Mouse (Mus musculus) heart, postnatal 0 days (tissue): ENCODE results near the gene 4931429L15Rik. TPM values are rescaled to one million over a fixed set of nuclear protein-coding genes. Genes with fewer than 3 reads are reported as not detected.

Experiments used
- ATAC-seq: fragments of 200-750 bp; cut with Nextera tagmentation; 2 replicates; pipeline ENCODE4 v1.8.0; 2017; ENCODE audit warnings: low read depth, moderate number of reproducible peaks, moderate library complexity; ENCODE audit not compliant: insufficient read depth
- DNase-seq: peaks from one replicate; pipeline ENCODE4 v3.0.0-alpha.2; 2016; ENCODE audit warnings: low spot score
- H3K27ac ChIP-seq: fragments of 300-500 bp; sonication (generic); 2 replicates; pipeline ENCODE4 v1.5.1; 2014; ENCODE audit warnings: low read depth, mild to moderate bottlenecking
- H3K27me3 ChIP-seq: fragments of 300-500 bp; sonication (generic); 2 replicates; pipeline ENCODE4 v1.6.1; 2014; ENCODE audit warnings: low read length, mixed read lengths; ENCODE audit not compliant: control insufficient read depth, insufficient read depth
- H3K36me3 ChIP-seq: fragments of 300-500 bp; sonication (generic); replicated peaks from 2 replicates; pipeline ENCODE4 v1.6.1; 2014; ENCODE audit warnings: low read length, mixed read lengths; ENCODE audit not compliant: control insufficient read depth, insufficient read depth
- H3K4me1 ChIP-seq: fragments of 300-500 bp; sonication (generic); 2 replicates; pipeline ENCODE4 v1.6.1; 2014; ENCODE audit warnings: antibody characterized with exemption; ENCODE audit not compliant: control insufficient read depth, insufficient read depth
- H3K4me2 ChIP-seq: fragments of 300-500 bp; sonication (generic); 2 replicates; pipeline ENCODE4 v1.6.1; 2014; ENCODE audit warnings: low read depth, mild to moderate bottlenecking, low read length, moderate library complexity
- H3K4me3 ChIP-seq: fragments of 300-500 bp; sonication (generic); 2 replicates; pipeline ENCODE4 v1.5.1; 2014; ENCODE audit warnings: low read depth, low read length
- H3K9ac ChIP-seq: fragments of 300-500 bp; sonication (generic); replicated peaks from 2 replicates; pipeline ENCODE4 v1.6.1; 2014; ENCODE audit warnings: low read depth, low read length, mixed read lengths
- H3K9me3 ChIP-seq: fragments of 300-500 bp; sonication (generic); replicated peaks from 2 replicates; pipeline ENCODE4 v1.6.1; 2016; ENCODE audit warnings: low read length; ENCODE audit not compliant: control insufficient read depth
- CTCF ChIP-seq: IDR thresholded peaks from 2 replicates; pipeline ENCODE4 v1.5.1; 2016; ENCODE audit warnings: antibody characterized with exemption, control low read depth, low read depth
- EP300 ChIP-seq: IDR thresholded peaks from 2 replicates; pipeline ENCODE4 v1.6.1; 2016; ENCODE audit warnings: antibody characterized with exemption, low read depth
- WGBS: fragments of 180-500 bp; shearing (Covaris S2); extraction: QIAGEN DNeasy Blood & Tissue Kit; methylation state at CpG from one replicate; pipeline ENCODE4 v1.1.7; 2014; 5-methylcytosine and 5-hydroxymethylcytosine counted together
- polyA plus RNA-seq: library from polyadenylated mRNA; unstranded; fragments of >200 nt; fragmentation: Nextera tagmentation; extraction: Ambion mirVana; gene quantifications from 2 replicates; pipeline ENCODE4 v1.2.1, GENCODE M21; 2015
- total RNA-seq: library from RNA; depleted of rRNA; stranded (reverse); fragments of >200 nt; gene quantifications from 2 replicates; pipeline ENCODE4 v1.2.3, GENCODE M21; 2014; ENCODE audit warnings: low replicate concordance

4931429L15Rik gene
- total and polyA plus RNA-seq, 2 experiments from 2014 or later: not detected

DNA sequence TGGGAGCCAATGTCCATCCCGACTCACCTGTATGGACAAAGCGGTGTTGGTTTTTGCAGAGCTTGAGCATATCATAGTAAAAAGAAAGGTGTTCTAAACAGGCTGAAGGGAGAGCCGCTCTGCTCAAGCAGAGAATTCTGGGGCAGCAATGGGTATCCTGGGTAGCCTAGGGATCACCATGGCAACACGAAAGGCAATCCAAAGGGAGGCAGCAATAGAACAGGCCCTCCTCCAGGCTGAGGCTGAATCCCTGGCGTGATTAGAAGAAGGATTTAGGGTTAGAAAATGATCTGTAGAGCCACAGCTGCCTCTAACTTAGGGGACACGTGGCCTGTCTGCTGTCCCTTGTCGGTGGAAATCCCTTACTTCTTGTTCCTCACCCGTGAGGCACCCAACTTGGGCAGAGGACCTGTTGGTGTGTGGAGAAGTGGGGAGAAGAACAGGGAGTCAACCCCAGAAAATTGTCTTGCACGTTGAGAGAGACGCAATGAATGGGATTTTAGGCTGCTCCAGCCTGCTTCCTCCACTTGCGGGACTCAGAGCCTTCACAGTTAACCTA lies 3.9 kb downstream of the 4931429L15Rik start:
- Histone ChIP-seq H3K27me3 (peaks cover 8% of the 10 kb centered on the region; the same call in 1 of the 2 replicates), H3K4me1 (no peaks in the 10 kb centered on the region), H3K36me3 (no peaks in the 10 kb centered on the region), H3K4me3 (no peak overlapping the region), H3K9me3 (no peaks in the 10 kb centered on the region), H3K27ac (no peak overlapping the region), H3K4me2 (no peak overlapping the region), H3K9ac (no peak overlapping the region)
- WGBS: 53% methylated on average over 11 of the region's 11 CpGs
- no peak for ATAC-seq
- TF ChIP-seq EP300 (no peak), CTCF (no peak)
- no peak for DNase-seq

DNA sequence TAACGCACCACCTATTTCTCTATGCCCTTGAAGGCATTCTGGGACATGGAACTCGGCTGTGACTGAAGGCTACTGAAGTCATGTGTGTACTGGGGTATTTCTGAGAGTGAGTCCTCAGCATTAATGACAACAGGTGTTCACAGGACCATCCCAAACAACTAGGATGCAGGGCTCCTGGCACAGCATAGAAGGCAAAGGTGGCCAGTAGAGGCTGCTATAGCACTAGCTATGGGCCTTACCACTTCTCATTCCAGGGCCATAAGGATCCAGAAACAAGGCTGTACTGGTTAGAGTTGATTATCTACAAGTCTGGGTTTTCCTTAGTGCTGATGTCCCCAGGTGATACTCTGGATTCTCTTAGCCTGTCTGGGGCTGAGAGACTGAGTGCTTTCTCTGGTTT lies 4.9 kb downstream of the 4931429L15Rik start:
- no peaks in the 10 kb centered on the region for H3K9me3 ChIP-seq
- H3K9ac ChIP-seq: no peak overlapping the region
- H3K4me1 ChIP-seq: no peaks in the 10 kb centered on the region
- H3K4me3 ChIP-seq: no peak overlapping the region
- TF ChIP-seq CTCF: no peak
- no peak for TF ChIP-seq EP300
- no peak for DNase-seq
- no peak overlapping the region for H3K27ac ChIP-seq
- H3K4me2 ChIP-seq: no peak overlapping the region
- no peak for ATAC-seq
- WGBS: 22% methylated on average over 2 of the region's 2 CpGs
- peaks cover 8% of the 10 kb centered on the region; the same call in 1 of the 2 replicates for H3K27me3 ChIP-seq
- H3K36me3 ChIP-seq: no peaks in the 10 kb centered on the region

DNA sequence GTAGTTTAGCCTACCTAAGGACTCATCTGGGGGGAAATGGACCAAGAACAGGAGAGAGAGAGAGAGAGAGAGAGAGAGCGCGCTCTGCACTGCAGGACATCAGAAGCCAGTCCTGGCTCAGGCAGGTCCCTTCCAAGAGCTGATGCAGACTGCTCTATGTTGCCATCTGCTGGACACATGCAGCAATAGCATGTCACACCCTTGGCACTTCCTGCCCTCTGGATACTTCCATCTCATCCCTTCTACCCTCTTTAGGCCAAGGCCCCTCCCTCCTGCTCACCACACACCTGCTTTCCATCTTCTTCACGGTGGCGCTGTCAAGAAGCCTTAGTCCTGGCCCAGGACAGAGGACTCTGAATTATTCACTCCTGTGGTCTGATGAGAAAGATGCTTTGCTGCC lies 5.3 kb downstream of the 4931429L15Rik start:
- H3K27me3 ChIP-seq: peaks cover 8% of the 10 kb centered on the region; the same call in 1 of the 2 replicates
- H3K9me3 ChIP-seq: no peaks in the 10 kb centered on the region
- H3K36me3 ChIP-seq: no peaks in the 10 kb centered on the region
- H3K27ac ChIP-seq: no peak overlapping the region
- H3K4me2 ChIP-seq: no peak overlapping the region
- WGBS: 7% methylated on average over 4 of the region's 4 CpGs
- TF ChIP-seq CTCF (peak; percentile 96), EP300 (no peak)
- H3K4me1 ChIP-seq: no peaks in the 10 kb centered on the region
- H3K4me3 ChIP-seq: no peak overlapping the region
- no peak overlapping the region for H3K9ac ChIP-seq
- peak; percentile 56 for DNase-seq
- peak; percentile 65 for ATAC-seq

DNA sequence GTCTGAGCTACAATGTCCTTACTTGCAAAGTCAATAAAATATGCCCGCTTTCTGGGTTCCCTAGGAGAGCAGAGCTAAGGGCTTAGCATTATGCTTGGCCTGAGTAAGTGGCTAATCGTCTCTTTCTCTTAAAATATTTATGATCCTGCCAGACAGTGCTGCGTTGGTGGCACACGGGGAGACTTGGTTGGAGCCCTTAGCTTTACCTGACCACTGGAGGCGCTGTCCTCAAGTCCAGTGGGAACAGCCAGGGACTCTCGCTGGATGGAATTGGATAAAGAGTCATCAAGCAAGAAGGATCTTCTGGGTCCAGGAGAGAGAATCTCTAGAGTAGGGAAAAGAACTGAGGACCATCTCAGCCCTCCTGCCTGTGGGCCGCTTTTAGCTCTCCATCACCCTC lies 10.7 kb downstream of the 4931429L15Rik start:
- no peak for ATAC-seq
- no peak overlapping the region for H3K27ac ChIP-seq
- no peak overlapping the region for H3K9ac ChIP-seq
- 17% methylated on average over 7 of the region's 7 CpGs for WGBS
- TF ChIP-seq EP300 (no peak), CTCF (peak; percentile 44)
- H3K4me1 ChIP-seq: no peaks in the 10 kb centered on the region
- no peaks in the 10 kb centered on the region for H3K36me3 ChIP-seq
- DNase-seq: no peak
- no peaks in the 10 kb centered on the region for H3K9me3 ChIP-seq
- no peak overlapping the region for H3K4me2 ChIP-seq
- H3K27me3 ChIP-seq: peaks cover 7% of the 10 kb centered on the region; the same call in 1 of the 2 replicates
- H3K4me3 ChIP-seq: no peak overlapping the region

DNA sequence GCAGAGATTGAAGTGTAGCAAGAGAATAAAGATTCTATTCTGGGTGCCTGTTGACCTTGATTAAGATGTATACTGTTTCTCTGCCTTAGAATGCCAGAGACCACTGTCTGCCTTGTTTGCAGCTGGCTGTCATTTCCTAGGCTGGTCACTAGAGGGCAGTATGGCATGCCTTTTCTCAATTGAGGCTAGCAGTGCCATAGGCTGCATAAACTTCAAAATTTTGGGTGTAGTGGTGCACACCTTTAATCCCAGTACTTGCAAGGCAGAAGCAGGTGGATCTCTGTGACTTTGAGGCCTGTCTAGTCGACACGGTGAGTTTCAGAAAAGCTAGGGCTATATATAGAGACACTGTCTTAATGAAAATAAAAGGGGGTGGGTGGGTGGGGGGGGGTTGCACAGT lies 17.6 kb downstream of the 4931429L15Rik start:
- WGBS: 8% methylated on average over 2 of the region's 2 CpGs
- H3K4me2 ChIP-seq: no peak overlapping the region
- DNase-seq (peak; percentile 33), ATAC-seq (peak; percentile 39; the same call in 1 of the 2 replicates)
- peaks cover 24% of the 10 kb centered on the region for H3K36me3 ChIP-seq
- H3K27me3 ChIP-seq: no peaks in the 10 kb centered on the region
- H3K4me3 ChIP-seq: no peak overlapping the region
- no peaks in the 10 kb centered on the region for H3K4me1 ChIP-seq
- TF ChIP-seq CTCF (peak; percentile 91), EP300 (no peak)
- H3K9ac ChIP-seq: no peak overlapping the region
- no peaks in the 10 kb centered on the region for H3K9me3 ChIP-seq
- no peak overlapping the region for H3K27ac ChIP-seq

DNA sequence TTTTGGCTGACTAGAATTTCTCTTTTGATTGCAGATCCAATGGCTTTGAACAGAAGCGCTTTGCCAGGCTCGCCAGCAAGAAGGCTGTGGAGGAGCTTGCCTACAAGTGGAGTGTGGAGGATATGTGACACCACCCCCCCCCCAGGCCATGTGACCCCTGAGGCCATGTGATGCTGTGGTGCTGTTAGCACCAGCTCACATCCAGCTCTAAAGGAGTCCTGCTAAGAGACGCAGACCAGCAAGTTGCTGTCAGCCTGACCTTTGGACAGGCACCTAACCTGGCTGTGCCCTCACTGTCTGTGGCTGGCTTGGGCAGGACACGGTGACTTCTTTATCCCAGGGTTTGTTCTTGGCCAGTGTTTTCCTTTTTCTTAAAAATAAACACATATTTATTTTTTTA lies 21.4 kb downstream of the 4931429L15Rik start:
- DNase-seq: no peak
- ATAC-seq: no peak
- H3K4me2 ChIP-seq: no peak overlapping the region
- no peak overlapping the region for H3K4me3 ChIP-seq
- WGBS: 68% methylated on average over 4 of the region's 4 CpGs
- TF ChIP-seq CTCF: no peak
- no peak for TF ChIP-seq EP300
- no peaks in the 10 kb centered on the region for H3K9me3 ChIP-seq
- H3K36me3 ChIP-seq: peaks cover 53% of the 10 kb centered on the region
- no peaks in the 10 kb centered on the region for H3K27me3 ChIP-seq
- no peak overlapping the region for H3K27ac ChIP-seq
- H3K4me1 ChIP-seq: no peaks in the 10 kb centered on the region
- H3K9ac ChIP-seq: no peak overlapping the region
